Mouse (Mus musculus): ENCODE data around the gene Gm28845. TPM values are rescaled to one million over a fixed set of nuclear protein-coding genes. Genes with fewer than 3 reads are reported as not detected.

Gm28845 gene
- total and polyA plus RNA-seq, 3 experiments, result not detected

- H3K79me2 ChIP-seq (replicated peaks; ENCODE audit: control insufficient read depth, insufficient read depth, low read length), result no peaks in the 10 kb centered on the region
- H3K9ac ChIP-seq (ENCODE audit: low read depth, low read length), result no peak overlapping the region
- H3K4me3 ChIP-seq, result no peak overlapping the region
- intact Hi-C loops (cut with DNase I), result no loop called here
- DNase-seq, result no peak
- H3K4me1 ChIP-seq (ENCODE audit: control insufficient read depth, insufficient read depth, low read length), result no peaks in the 10 kb centered on the region
- H3K36me3 ChIP-seq (ENCODE audit: control insufficient read depth, insufficient read depth, low read length), result no peaks in the 10 kb centered on the region
- WGBS, result 88% methylated on average over 5 of the region's 5 CpGs
- H3K27ac ChIP-seq, result no peak overlapping the region
- H3K27me3 ChIP-seq (ENCODE audit: control insufficient read depth, insufficient read depth, low read length), result no peaks in the 10 kb centered on the region
- TF ChIP-seq CTCF (IDR thresholded peaks at IDR 0.05), result no peak
- TF ChIP-seq EP300 (IDR thresholded peaks at IDR 0.05; ENCODE audit: insufficient read depth, low read depth, low read length), result no peak
- no peak for TF ChIP-seq POLR2A (IDR thresholded peaks at IDR 0.05; ENCODE audit: insufficient read depth, low read depth, low read length)
Observed at GRCm38 (mm10) chr1:65147326-65147725, 28.0 kb upstream of the Gm28845 start.

- H3K27me3 ChIP-seq (ENCODE audit: control insufficient read depth, insufficient read depth, low read length), result no peaks in the 10 kb centered on the region
- no peak overlapping the region for H3K4me3 ChIP-seq
- no peak overlapping the region for H3K9ac ChIP-seq (ENCODE audit: low read depth, low read length)
- DNase-seq, result no peak
- H3K4me1 ChIP-seq (ENCODE audit: control insufficient read depth, insufficient read depth, low read length), result no peaks in the 10 kb centered on the region
- no peaks in the 10 kb centered on the region for H3K36me3 ChIP-seq (ENCODE audit: control insufficient read depth, insufficient read depth, low read length)
- TF ChIP-seq EP300 (IDR thresholded peaks at IDR 0.05; ENCODE audit: insufficient read depth, low read depth, low read length) (no peak), CTCF (IDR thresholded peaks at IDR 0.05) (no peak), POLR2A (IDR thresholded peaks at IDR 0.05; ENCODE audit: insufficient read depth, low read depth, low read length) (no peak)
- no peak overlapping the region for H3K27ac ChIP-seq
- no peaks in the 10 kb centered on the region for H3K79me2 ChIP-seq (replicated peaks; ENCODE audit: control insufficient read depth, insufficient read depth, low read length)
- WGBS, result 25% methylated on average over 2 of the region's 2 CpGs
- intact Hi-C loops (cut with DNase I), result no loop called here
Observed at GRCm38 (mm10) chr1:65146601-65147000, 27.2 kb upstream of the Gm28845 start.

- no peaks in the 10 kb centered on the region for H3K27me3 ChIP-seq (ENCODE audit: control insufficient read depth, insufficient read depth, low read length)
- no peak overlapping the region for H3K9ac ChIP-seq (ENCODE audit: low read depth, low read length)
- TF ChIP-seq POLR2A (IDR thresholded peaks at IDR 0.05; ENCODE audit: insufficient read depth, low read depth, low read length), result no peak
- no peak for TF ChIP-seq CTCF (IDR thresholded peaks at IDR 0.05)
- no peak for TF ChIP-seq EP300 (IDR thresholded peaks at IDR 0.05; ENCODE audit: insufficient read depth, low read depth, low read length)
- no peaks in the 10 kb centered on the region for H3K4me1 ChIP-seq (ENCODE audit: control insufficient read depth, insufficient read depth, low read length)
- H3K36me3 ChIP-seq (ENCODE audit: control insufficient read depth, insufficient read depth, low read length), result no peaks in the 10 kb centered on the region
- no peak for DNase-seq
- no peaks in the 10 kb centered on the region for H3K79me2 ChIP-seq (replicated peaks; ENCODE audit: control insufficient read depth, insufficient read depth, low read length)
- intact Hi-C loops (cut with DNase I), result no loop called here
- 90% methylated on average over 2 of the region's 2 CpGs for WGBS
- H3K4me3 ChIP-seq, result no peak overlapping the region
- H3K27ac ChIP-seq, result no peak overlapping the region
Observed at GRCm38 (mm10) chr1:65144783-65145182, 25.4 kb upstream of the Gm28845 start.

- intact Hi-C loops (cut with DNase I), result no loop called here
- WGBS, result 79% methylated on average over 6 of the region's 6 CpGs
Observed at GRCm38 (mm10) chr1:65137560-65137959, 18.2 kb upstream of the Gm28845 start.

GRCm38 (mm10) chr1:65132833-65133232, 13.5 kb upstream of the Gm28845 start:
- intact Hi-C loops (cut with DNase I), result no loop called here
- TF ChIP-seq POLR2A (IDR thresholded peaks at IDR 0.05; ENCODE audit: insufficient read depth, low read depth, low read length), result no peak
- TF ChIP-seq EP300 (IDR thresholded peaks at IDR 0.05; ENCODE audit: insufficient read depth, low read depth, low read length), result no peak
- Histone ChIP-seq H3K36me3 (ENCODE audit: control insufficient read depth, insufficient read depth, low read length) (no peaks in the 10 kb centered on the region), H3K27ac (no peak overlapping the region), H3K27me3 (ENCODE audit: control insufficient read depth, insufficient read depth, low read length) (no peaks in the 10 kb centered on the region), H3K4me3 (no peak overlapping the region), H3K79me2 (replicated peaks; ENCODE audit: control insufficient read depth, insufficient read depth, low read length) (no peaks in the 10 kb centered on the region), H3K4me1 (ENCODE audit: control insufficient read depth, insufficient read depth, low read length) (no peaks in the 10 kb centered on the region), H3K9ac (ENCODE audit: low read depth, low read length) (no peak overlapping the region)
- 74% methylated on average over 1 of the region's 1 CpGs for whole genome bisulfite sequencing
- DNase-seq, result no peak

More at GRCm38 (mm10) chr1:65137560-65137959, 18.2 kb upstream of the Gm28845 start:
- Histone ChIP-seq H3K27me3 (ENCODE audit: control insufficient read depth, insufficient read depth, low read length) (no peaks in the 10 kb centered on the region), H3K79me2 (replicated peaks; ENCODE audit: control insufficient read depth, insufficient read depth, low read length) (no peaks in the 10 kb centered on the region), H3K4me1 (ENCODE audit: control insufficient read depth, insufficient read depth, low read length) (no peaks in the 10 kb centered on the region), H3K27ac (no peak overlapping the region), H3K36me3 (ENCODE audit: control insufficient read depth, insufficient read depth, low read length) (no peaks in the 10 kb centered on the region), H3K9ac (ENCODE audit: low read depth, low read length) (no peak overlapping the region), H3K4me3 (no peak overlapping the region)
- TF ChIP-seq CTCF (IDR thresholded peaks at IDR 0.05), result no peak
- TF ChIP-seq POLR2A (IDR thresholded peaks at IDR 0.05; ENCODE audit: insufficient read depth, low read depth, low read length), result no peak
- no peak for TF ChIP-seq EP300 (IDR thresholded peaks at IDR 0.05; ENCODE audit: insufficient read depth, low read depth, low read length)
- DNase-seq, result no peak

GRCm38 (mm10) chr1:65131671-65132070, 12.3 kb upstream of the Gm28845 start:
- 87% methylated on average over 1 of the region's 1 CpGs for WGBS
- no peak for DNase-seq
- intact Hi-C loops (cut with DNase I), result no loop called here

More at GRCm38 (mm10) chr1:65131671-65132070, 12.3 kb upstream of the Gm28845 start:
- no peaks in the 10 kb centered on the region for H3K79me2 ChIP-seq (replicated peaks; ENCODE audit: control insufficient read depth, insufficient read depth, low read length)
- no peak overlapping the region for H3K9ac ChIP-seq (ENCODE audit: low read depth, low read length)
- no peak overlapping the region for H3K4me3 ChIP-seq
- H3K27me3 ChIP-seq (ENCODE audit: control insufficient read depth, insufficient read depth, low read length), result no peaks in the 10 kb centered on the region
- H3K36me3 ChIP-seq (ENCODE audit: control insufficient read depth, insufficient read depth, low read length), result no peaks in the 10 kb centered on the region
- H3K27ac ChIP-seq, result no peak overlapping the region
- no peak for TF ChIP-seq EP300 (IDR thresholded peaks at IDR 0.05; ENCODE audit: insufficient read depth, low read depth, low read length)
- no peak for TF ChIP-seq CTCF (IDR thresholded peaks at IDR 0.05)
- TF ChIP-seq POLR2A (IDR thresholded peaks at IDR 0.05; ENCODE audit: insufficient read depth, low read depth, low read length), result no peak
- no peaks in the 10 kb centered on the region for H3K4me1 ChIP-seq (ENCODE audit: control insufficient read depth, insufficient read depth, low read length)
